Mouse (Mus musculus) C2C12 (cell line): ENCODE measurements around the gene Zfp423.

ENCODE experiments used
- CTCF ChIP-seq: IDR thresholded peaks from one replicate; pipeline ENCODE4 v1.5.1; 2011; ENCODE audit not compliant: control insufficient read depth, insufficient read depth, insufficient read length
- MAX ChIP-seq: IDR thresholded peaks from one replicate; pipeline ENCODE4 v1.6.1; 2011; ENCODE audit warnings: mild to moderate bottlenecking, control low read depth
- MYOG ChIP-seq: IDR thresholded peaks from one replicate; pipeline ENCODE4 v1.6.1; 2011; ENCODE audit not compliant: control insufficient read depth, insufficient read length; ENCODE audit errors: extremely low read depth
- USF1 ChIP-seq: IDR thresholded peaks from one replicate; pipeline ENCODE4 v1.6.1; 2011; ENCODE audit warnings: low read depth, mild to moderate bottlenecking, control low read depth, moderate library complexity

DNA sequence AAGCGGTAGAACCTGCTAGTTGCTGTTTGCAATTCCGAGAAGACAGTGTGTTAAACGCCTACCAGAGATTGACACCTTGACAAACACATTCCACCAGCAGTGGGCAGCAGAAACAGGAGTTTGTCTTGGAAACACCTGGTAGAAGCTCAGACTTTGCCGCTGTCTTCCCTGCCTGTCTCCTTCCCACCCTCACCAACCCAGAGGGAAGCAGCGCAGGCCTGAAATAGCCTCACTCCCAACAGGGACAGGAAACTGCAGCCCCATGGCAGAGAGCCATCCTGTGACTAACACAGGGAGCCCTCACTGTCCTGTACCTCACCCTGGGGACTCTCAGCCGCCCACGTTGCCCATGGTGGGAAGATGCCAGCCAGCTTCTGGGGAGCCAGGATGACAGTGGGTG, 340.3 kb downstream of the Zfp423 start:
- TF ChIP-seq CTCF (no peak), MAX (no peak), USF1 (no peak), MYOG (no peak)
